Mouse (Mus musculus) forebrain, embryonic 14.5 days (tissue): Measurements from ENCODE around the gene 1700092M07Rik. TPM values are rescaled to one million over a fixed set of nuclear protein-coding genes. Genes with fewer than 3 reads are reported as not detected.

Experiments used
- ATAC-seq: fragments of 200-750 bp; cut with Nextera tagmentation; 2 replicates; pipeline ENCODE4 v1.8.0; 2017; ENCODE audit warnings: mild to moderate bottlenecking, moderate library complexity
- DNase-seq: peaks from one replicate; pipeline ENCODE4 v3.0.0-alpha.2; 2015; ENCODE audit warnings: low spot score
- H3K27ac ChIP-seq: fragments of 300-500 bp; sonication (generic); 2 replicates; pipeline ENCODE4 v1.5.1; 2014; ENCODE audit warnings: low read depth, mild to moderate bottlenecking, control low read depth, low read length, moderate library complexity
- H3K27me3 ChIP-seq: fragments of 300-500 bp; sonication (generic); replicated peaks from 2 replicates; pipeline ENCODE4 v1.6.1; 2014; ENCODE audit warnings: low read length, control low read depth, mixed read lengths; ENCODE audit not compliant: control insufficient read depth, insufficient read depth
- H3K36me3 ChIP-seq: fragments of 300-500 bp; sonication (generic); 2 replicates; pipeline ENCODE4 v1.6.1; 2014; ENCODE audit warnings: low read length, control low read depth; ENCODE audit not compliant: control insufficient read depth, insufficient read depth
- H3K4me1 ChIP-seq: fragments of 300-500 bp; sonication (generic); 2 replicates; pipeline ENCODE4 v1.6.1; 2014; ENCODE audit warnings: antibody characterized with exemption, low read length, control low read depth; ENCODE audit not compliant: control insufficient read depth, insufficient read depth
- H3K4me2 ChIP-seq: fragments of 300-500 bp; sonication (generic); 2 replicates; pipeline ENCODE4 v1.6.1; 2014; ENCODE audit warnings: mild to moderate bottlenecking, control low read depth, low read length
- H3K4me3 ChIP-seq: fragments of 300-500 bp; sonication (generic); 2 replicates; pipeline ENCODE4 v1.5.1; 2014; ENCODE audit warnings: low read depth, low read length, control low read depth
- H3K9ac ChIP-seq: fragments of 300-500 bp; sonication (generic); 2 replicates; pipeline ENCODE4 v1.6.1; 2014; ENCODE audit warnings: mild to moderate bottlenecking, low read length, control low read depth, moderate library complexity
- H3K9me3 ChIP-seq: fragments of 300-500 bp; sonication (generic); replicated peaks from 2 replicates; pipeline ENCODE4 v1.6.1; 2016; ENCODE audit warnings: low read length, control low read depth, mixed read lengths; ENCODE audit not compliant: control insufficient read depth
- WGBS: fragments of 180-500 bp; shearing (Covaris S2); extraction: QIAGEN DNeasy Blood & Tissue Kit; methylation state at CpG from one replicate; pipeline ENCODE4 v1.1.7; 2014; 5-methylcytosine and 5-hydroxymethylcytosine counted together
- polyA plus RNA-seq: library from polyadenylated mRNA; unstranded; fragments of >200 nt; fragmentation: Nextera tagmentation; extraction: Ambion mirVana; gene quantifications from 2 replicates; pipeline ENCODE4 v1.2.1, GENCODE M21; 2014

Gene 1700092M07Rik
- polyA plus RNA-seq, 1 experiment from 2014 or later, result 0.77 TPM

DNA sequence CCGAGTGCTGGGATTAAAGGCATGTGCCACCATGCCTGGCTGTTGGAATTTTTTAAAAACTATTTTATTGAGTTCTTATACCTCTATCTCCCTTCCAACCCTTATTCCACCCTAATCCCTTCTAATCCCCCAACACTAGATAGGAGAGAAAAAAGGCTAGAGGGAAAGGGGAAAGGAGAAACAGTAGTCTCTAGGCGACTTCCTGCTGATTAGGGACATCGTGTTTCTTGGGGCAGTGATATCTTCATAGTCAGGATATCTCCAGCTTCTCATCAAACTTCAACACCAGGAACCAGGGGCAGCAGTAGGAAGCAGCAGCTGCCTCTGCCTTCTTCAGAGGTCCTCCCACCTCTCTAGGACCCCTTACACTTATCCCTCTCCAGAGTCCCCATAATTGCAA, 6.2 kb upstream of the 1700092M07Rik start:
- Histone ChIP-seq H3K4me3 (no peak overlapping the region), H3K27ac (no peak overlapping the region), H3K36me3 (peaks cover 19% of the 10 kb centered on the region), H3K9ac (no peak overlapping the region), H3K9me3 (no peaks in the 10 kb centered on the region), H3K4me2 (no peak overlapping the region), H3K4me1 (peaks cover 4% of the 10 kb centered on the region; the same call in 1 of the 2 replicates), H3K27me3 (no peaks in the 10 kb centered on the region)
- ATAC-seq, result no peak
- DNase-seq, result no peak
- 63% methylated on average over 3 of the region's 3 CpGs for WGBS

GRCm38 (mm10) chr19:8735389-8736159, 4.9 kb upstream of the 1700092M07Rik start, which contains the start of gene Wdr74:
Gene Wdr74 (plus strand): TSS chr19:8735827.
- Histone ChIP-seq H3K27ac (0 out of 2 replicates have a peak within 1 kb of the TSS, but pooled peaks have one; percentile 46), H3K4me2 (peak within 1 kb of the TSS; percentile 93), H3K36me3 (peaks cover 32% of the 10 kb centered on the region), H3K4me1 (peaks cover 5% of the 10 kb centered on the region; the same call in 1 of the 2 replicates), H3K27me3 (no peaks in the 10 kb centered on the region), H3K9me3 (no peaks in the 10 kb centered on the region), H3K4me3 (peak within 1 kb of the TSS; percentile 81), H3K9ac (peak within 1 kb of the TSS; percentile 78)
- ATAC-seq (peak; percentile 97), DNase-seq (peak; percentile 96)
- under 1% methylated on average over 32 of the region's 32 CpGs for WGBS

GRCm38 (mm10) chr19:8736160-8736467, 4.4 kb upstream of the 1700092M07Rik start:
- DNase-seq (no peak), ATAC-seq (no peak; the same call in 1 of the 2 replicates)
- 3% methylated on average over 11 of the region's 11 CpGs for WGBS
- Histone ChIP-seq H3K9me3 (no peaks in the 10 kb centered on the region), H3K27ac (no peak overlapping the region), H3K27me3 (no peaks in the 10 kb centered on the region), H3K36me3 (peaks cover 34% of the 10 kb centered on the region), H3K4me3 (peak overlapping the region; percentile 81), H3K4me2 (peak overlapping the region; percentile 93), H3K4me1 (peaks cover 9% of the 10 kb centered on the region; the same call in 1 of the 2 replicates), H3K9ac (peak overlapping the region; percentile 78)

- Histone ChIP-seq H3K4me3 (no peak overlapping the region), H3K9me3 (no peaks in the 10 kb centered on the region), H3K27me3 (no peaks in the 10 kb centered on the region), H3K4me1 (peaks cover 18% of the 10 kb centered on the region), H3K36me3 (peaks cover 45% of the 10 kb centered on the region), H3K4me2 (no peak overlapping the region), H3K9ac (no peak overlapping the region), H3K27ac (no peak overlapping the region)
- ATAC-seq, result no peak
- WGBS, result 93% methylated on average over 7 of the region's 7 CpGs
- DNase-seq, result no peak
Measured at GRCm38 (mm10) chr19:8738911-8739310, 1.6 kb upstream of the 1700092M07Rik start.

DNA sequence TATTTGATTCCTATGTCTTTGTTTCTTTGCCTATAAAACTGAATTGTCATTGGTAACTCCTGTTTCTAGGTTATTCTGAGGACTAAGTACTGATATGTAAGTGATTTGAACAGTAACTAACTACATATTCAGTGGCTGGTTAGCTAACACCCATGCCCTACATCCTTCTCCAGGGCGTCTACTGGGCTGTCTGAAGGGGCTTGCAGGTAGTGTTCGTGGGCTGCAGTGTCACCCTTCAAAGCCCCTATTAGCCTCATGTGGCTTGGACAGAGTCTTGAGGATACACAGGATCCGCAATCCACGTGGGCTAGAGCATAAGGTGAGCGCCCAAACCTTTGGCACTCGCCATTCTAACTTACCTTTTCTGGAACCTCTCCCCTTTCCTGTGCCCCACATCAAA, 872 bp upstream of the 1700092M07Rik start:
- H3K9ac ChIP-seq, result no peak overlapping the region
- no peak overlapping the region for H3K4me3 ChIP-seq
- H3K27me3 ChIP-seq, result no peaks in the 10 kb centered on the region
- 91% methylated on average over 6 of the region's 6 CpGs for WGBS
- ATAC-seq (no peak), DNase-seq (no peak)
- H3K4me2 ChIP-seq, result no peak overlapping the region
- peaks cover 53% of the 10 kb centered on the region for H3K36me3 ChIP-seq
- no peaks in the 10 kb centered on the region for H3K9me3 ChIP-seq
- H3K4me1 ChIP-seq, result peaks cover 18% of the 10 kb centered on the region
- no peak overlapping the region for H3K27ac ChIP-seq

- peak within 1 kb of the TSS; percentile 92 for H3K27ac ChIP-seq
- H3K4me2 ChIP-seq, result peak within 1 kb of the TSS; percentile 96
- under 1% methylated on average over 36 of the region's 36 CpGs for WGBS
- no peaks in the 10 kb centered on the region for H3K9me3 ChIP-seq
- peaks cover 70% of the 10 kb centered on the region for H3K36me3 ChIP-seq
- peak; percentile 99 for DNase-seq
- H3K27me3 ChIP-seq, result no peaks in the 10 kb centered on the region
- peaks cover 14% of the 10 kb centered on the region for H3K4me1 ChIP-seq
- ATAC-seq, result peak; percentile 99
- H3K9ac ChIP-seq, result peak within 1 kb of the TSS; percentile 84
- H3K4me3 ChIP-seq, result peak within 1 kb of the TSS; percentile 69
Measured at GRCm38 (mm10) chr19:8741243-8741869, 838 bp downstream of the 1700092M07Rik start, which contains the start of gene Stx5a. Gene Stx5a (plus strand): TSS chr19:8741413.

GRCm38 (mm10) chr19:8742176-8742575, 1.7 kb downstream of the 1700092M07Rik start:
- H3K9ac ChIP-seq, result peak overlapping the region; percentile 84
- H3K4me1 ChIP-seq, result peaks cover 14% of the 10 kb centered on the region
- DNase-seq (no peak), ATAC-seq (no peak)
- H3K36me3 ChIP-seq, result peaks cover 78% of the 10 kb centered on the region
- peak overlapping the region; percentile 69 for H3K4me3 ChIP-seq
- peak overlapping the region; percentile 92; the same call in 1 of the 2 replicates for H3K27ac ChIP-seq
- no peaks in the 10 kb centered on the region for H3K27me3 ChIP-seq
- WGBS, result 23% methylated on average over 14 of the region's 14 CpGs
- H3K9me3 ChIP-seq, result no peaks in the 10 kb centered on the region
- peak overlapping the region; percentile 96 for H3K4me2 ChIP-seq

DNA sequence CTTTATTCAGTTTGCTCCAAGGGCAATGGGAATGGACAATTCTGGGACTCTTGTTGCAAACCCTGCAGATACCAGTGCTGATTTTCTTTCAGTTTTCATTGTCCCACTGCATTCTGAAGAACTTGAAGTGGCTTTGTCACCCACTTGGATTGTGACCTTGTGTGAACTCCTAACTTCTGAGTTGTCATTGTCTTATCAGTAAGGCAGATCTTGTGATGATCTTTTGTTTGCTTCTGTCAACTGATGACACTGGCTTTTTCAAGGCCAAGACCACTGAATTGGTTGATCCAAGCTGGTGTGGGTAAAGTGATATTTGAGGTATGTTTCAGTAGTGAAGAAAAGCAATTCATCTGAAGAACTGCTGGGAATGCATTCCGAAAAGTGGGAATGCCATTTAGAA, 4.9 kb downstream of the 1700092M07Rik start:
- Histone ChIP-seq H3K36me3 (peaks cover 79% of the 10 kb centered on the region), H3K27ac (no peak overlapping the region), H3K27me3 (no peaks in the 10 kb centered on the region), H3K9me3 (no peaks in the 10 kb centered on the region), H3K9ac (no peak overlapping the region), H3K4me1 (peaks cover 14% of the 10 kb centered on the region), H3K4me3 (no peak overlapping the region), H3K4me2 (no peak overlapping the region)
- 98% methylated on average over 1 of the region's 1 CpGs for WGBS
- DNase-seq, result no peak
- ATAC-seq, result no peak

DNA sequence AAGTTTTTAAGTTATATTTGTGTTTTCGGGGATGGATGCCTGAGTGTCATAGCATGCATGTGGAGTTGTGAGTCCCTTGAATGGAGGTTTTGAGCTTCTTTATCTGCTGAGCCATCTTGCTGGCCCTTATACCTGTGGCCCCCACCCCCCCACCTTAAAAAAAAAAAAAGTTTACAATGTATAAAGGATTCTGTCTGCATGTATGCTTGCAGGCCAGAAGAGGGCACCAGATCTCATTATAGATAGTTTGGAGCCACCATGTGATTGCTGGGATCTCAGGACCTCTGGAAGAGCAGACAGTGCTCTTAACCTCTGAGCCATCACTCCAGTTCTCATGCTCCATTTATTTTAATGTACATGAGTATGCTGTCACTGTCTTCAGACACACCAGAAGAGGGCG, 6.8 kb downstream of the 1700092M07Rik start:
- WGBS, result 74% methylated on average over 2 of the region's 2 CpGs

More for the DNA sequence above, 6.8 kb downstream of the 1700092M07Rik start:
- H3K27me3 ChIP-seq, result no peaks in the 10 kb centered on the region
- no peak overlapping the region for H3K4me2 ChIP-seq
- no peaks in the 10 kb centered on the region for H3K9me3 ChIP-seq
- no peak overlapping the region for H3K4me3 ChIP-seq
- peaks cover 5% of the 10 kb centered on the region for H3K4me1 ChIP-seq
- peaks cover 93% of the 10 kb centered on the region for H3K36me3 ChIP-seq
- H3K27ac ChIP-seq, result no peak overlapping the region
- ATAC-seq (no peak), DNase-seq (no peak)
- H3K9ac ChIP-seq, result no peak overlapping the region
